Comparison of ENCODE assay signal across 1 mouse cellular context in the genomic region with DNA sequence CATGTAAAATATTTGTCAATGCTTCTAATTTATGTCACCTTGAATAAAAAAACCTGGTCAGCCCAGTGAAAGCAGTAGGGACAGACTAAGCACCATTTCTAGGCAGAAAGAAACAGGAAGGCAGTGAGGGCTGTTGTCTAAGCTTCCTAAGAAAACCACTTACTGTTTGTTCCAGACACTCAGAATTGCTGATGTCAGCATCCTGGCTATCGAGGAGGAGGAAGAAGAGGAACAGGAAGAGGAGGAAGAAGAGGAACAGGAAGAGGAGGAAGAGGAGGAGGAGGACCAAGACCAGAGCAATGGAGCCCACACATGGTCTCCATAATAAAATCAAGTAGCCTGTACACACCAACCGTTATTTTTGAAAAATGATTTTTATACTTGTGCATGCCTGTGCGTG.
TF ChIP-seq lines count a peak whose summit lies in the region.

No protein-coding gene starts in this region.

TF ChIP-seq in MEL, 35 proteins besides CTCF, POLR2A, EP300 and RAD21:
- TF ChIP-seq RCOR1 (IDR thresholded peaks at IDR 0.05; ENCODE audit: low read depth, low read length) = no peak
- peak; percentile 94 for TF ChIP-seq MAFK (IDR thresholded peaks at IDR 0.05; ENCODE audit: borderline replicate concordance, low read depth, low read length)
- no peak for TF ChIP-seq SMC3 (IDR thresholded peaks at IDR 0.05; ENCODE audit: low read depth, low read length)
